Mouse (Mus musculus) liver, postnatal 0 days (tissue): ENCODE results near the gene Plcb2. TPM values are rescaled to one million over a fixed set of nuclear protein-coding genes. Genes with fewer than 3 reads are reported as not detected.

ENCODE experiments used
- ATAC-seq: fragments of 200-750 bp; cut with Nextera tagmentation; 2 replicates; pipeline ENCODE4 v1.8.0; 2017; ENCODE audit warnings: mild to moderate bottlenecking, moderate library complexity
- DNase-seq: peaks from one replicate; pipeline ENCODE4 v3.0.0-alpha.2; 2016
- H3K27ac ChIP-seq: fragments of 300-500 bp; sonication (generic); 2 replicates; pipeline ENCODE4 v1.5.1; 2014; ENCODE audit warnings: antibody characterized with exemption, moderate library complexity, mild to moderate bottlenecking, low read depth
- H3K27me3 ChIP-seq: fragments of 300-500 bp; sonication (generic); 2 replicates; pipeline ENCODE4 v1.6.1; 2014; ENCODE audit warnings: low read length, control low read depth, mixed read lengths; ENCODE audit not compliant: insufficient read depth
- H3K36me3 ChIP-seq: fragments of 300-500 bp; sonication (generic); replicated peaks from 2 replicates; pipeline ENCODE4 v1.6.1; 2014; ENCODE audit warnings: mild to moderate bottlenecking, control low read depth, low read length, moderate library complexity, mixed read lengths; ENCODE audit not compliant: insufficient read depth
- H3K4me1 ChIP-seq: fragments of 300-500 bp; sonication (generic); 2 replicates; pipeline ENCODE4 v1.6.1; 2014; ENCODE audit warnings: antibody characterized with exemption, mild to moderate bottlenecking, control low read depth; ENCODE audit not compliant: insufficient read depth
- H3K4me2 ChIP-seq: fragments of 300-500 bp; sonication (generic); 2 replicates; pipeline ENCODE4 v1.6.1; 2014; ENCODE audit warnings: low read depth, mild to moderate bottlenecking, low read length, moderate library complexity, mixed read lengths
- H3K4me3 ChIP-seq: fragments of 300-500 bp; sonication (generic); 2 replicates; pipeline ENCODE4 v1.5.1; 2014; ENCODE audit warnings: low read depth, low read length
- H3K9ac ChIP-seq: fragments of 300-500 bp; sonication (generic); replicated peaks from 2 replicates; pipeline ENCODE4 v1.6.1; 2014; ENCODE audit warnings: mild to moderate bottlenecking, moderate library complexity
- H3K9me3 ChIP-seq: fragments of 300-500 bp; sonication (generic); 2 replicates; pipeline ENCODE4 v1.6.1; 2016; ENCODE audit warnings: mild to moderate bottlenecking, control low read depth, low read length, mixed read lengths
- CTCF ChIP-seq: sonication (generic); IDR thresholded peaks from 2 replicates; pipeline ENCODE4 v1.5.1; 2016; ENCODE audit warnings: antibody characterized with exemption, low read depth
- EP300 ChIP-seq: IDR thresholded peaks from 2 replicates; pipeline ENCODE4 v1.6.1; 2016; ENCODE audit warnings: antibody characterized with exemption, low read depth, mild to moderate bottlenecking
- WGBS: fragments of 180-500 bp; shearing (Covaris S2); extraction: QIAGEN DNeasy Blood & Tissue Kit; methylation state at CpG from one replicate; pipeline ENCODE4 v1.1.7; 2014; ENCODE audit not compliant: insufficient replicate concordance; 5-methylcytosine and 5-hydroxymethylcytosine counted together
- polyA plus RNA-seq: library from polyadenylated mRNA; unstranded; fragments of >200 nt; fragmentation: Nextera tagmentation; extraction: Ambion mirVana; gene quantifications from 2 replicates; pipeline ENCODE4 v1.2.1, GENCODE M21; 2015

Plcb2 gene
- polyA plus RNA-seq, 1 experiment from 2014 or later = 1.9 TPM

- ATAC-seq = no peak
- Histone ChIP-seq H3K27me3 (no peaks in the 10 kb centered on the region), H3K27ac (no peak overlapping the region), H3K9me3 (no peaks in the 10 kb centered on the region), H3K36me3 (no peaks in the 10 kb centered on the region), H3K9ac (no peak overlapping the region), H3K4me2 (no peak overlapping the region), H3K4me3 (no peak overlapping the region), H3K4me1 (peaks cover 25% of the 10 kb centered on the region)
- WGBS = 52% methylated on average over 5 of the region's 5 CpGs
- TF ChIP-seq CTCF (no peak), EP300 (no peak)
- DNase-seq = no peak
These were observed 61.1 kb downstream of the Plcb2 start for GRCm38 (mm10) chr2:118667181-118667580.

DNA sequence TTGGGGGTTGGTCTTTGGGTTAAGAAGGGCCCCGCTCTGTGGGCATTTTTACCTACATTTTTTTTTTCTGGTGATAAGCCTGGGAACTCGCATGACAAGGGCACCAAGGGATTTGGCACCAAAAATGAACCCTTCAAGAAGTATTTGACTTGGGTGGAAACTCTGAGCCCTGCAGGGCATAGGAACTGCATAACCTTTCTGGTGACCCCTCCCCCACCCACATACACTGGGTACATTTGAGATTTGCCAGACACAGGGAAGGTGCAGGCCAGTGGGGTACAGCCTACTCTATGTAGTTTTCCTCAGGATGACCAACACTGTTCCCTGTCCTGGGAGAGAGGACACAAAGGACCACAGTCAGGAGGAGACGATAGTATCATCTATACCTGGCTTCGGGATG, 62.6 kb downstream of the Plcb2 start:
- peaks cover 33% of the 10 kb centered on the region for H3K4me1 ChIP-seq
- H3K27ac ChIP-seq = no peak overlapping the region
- H3K4me2 ChIP-seq = no peak overlapping the region
- no peak overlapping the region for H3K9ac ChIP-seq
- DNase-seq (no peak), ATAC-seq (no peak)
- no peak overlapping the region for H3K4me3 ChIP-seq
- no peaks in the 10 kb centered on the region for H3K9me3 ChIP-seq
- TF ChIP-seq EP300 = no peak
- TF ChIP-seq CTCF = no peak
- H3K27me3 ChIP-seq = no peaks in the 10 kb centered on the region
- 83% methylated on average over 4 of the region's 4 CpGs for WGBS
- no peaks in the 10 kb centered on the region for H3K36me3 ChIP-seq

GRCm38 (mm10) chr2:118664975-118665516, 63.2 kb downstream of the Plcb2 start:
- WGBS = 59% methylated on average over 3 of the region's 3 CpGs
- Histone ChIP-seq H3K36me3 (no peaks in the 10 kb centered on the region), H3K9ac (no peak overlapping the region), H3K27me3 (no peaks in the 10 kb centered on the region), H3K4me2 (no peak overlapping the region), H3K4me3 (no peak overlapping the region), H3K27ac (no peak overlapping the region), H3K9me3 (no peaks in the 10 kb centered on the region), H3K4me1 (peaks cover 33% of the 10 kb centered on the region)
- ATAC-seq (no peak), DNase-seq (no peak)
- no peak for TF ChIP-seq CTCF
- no peak for TF ChIP-seq EP300

DNA sequence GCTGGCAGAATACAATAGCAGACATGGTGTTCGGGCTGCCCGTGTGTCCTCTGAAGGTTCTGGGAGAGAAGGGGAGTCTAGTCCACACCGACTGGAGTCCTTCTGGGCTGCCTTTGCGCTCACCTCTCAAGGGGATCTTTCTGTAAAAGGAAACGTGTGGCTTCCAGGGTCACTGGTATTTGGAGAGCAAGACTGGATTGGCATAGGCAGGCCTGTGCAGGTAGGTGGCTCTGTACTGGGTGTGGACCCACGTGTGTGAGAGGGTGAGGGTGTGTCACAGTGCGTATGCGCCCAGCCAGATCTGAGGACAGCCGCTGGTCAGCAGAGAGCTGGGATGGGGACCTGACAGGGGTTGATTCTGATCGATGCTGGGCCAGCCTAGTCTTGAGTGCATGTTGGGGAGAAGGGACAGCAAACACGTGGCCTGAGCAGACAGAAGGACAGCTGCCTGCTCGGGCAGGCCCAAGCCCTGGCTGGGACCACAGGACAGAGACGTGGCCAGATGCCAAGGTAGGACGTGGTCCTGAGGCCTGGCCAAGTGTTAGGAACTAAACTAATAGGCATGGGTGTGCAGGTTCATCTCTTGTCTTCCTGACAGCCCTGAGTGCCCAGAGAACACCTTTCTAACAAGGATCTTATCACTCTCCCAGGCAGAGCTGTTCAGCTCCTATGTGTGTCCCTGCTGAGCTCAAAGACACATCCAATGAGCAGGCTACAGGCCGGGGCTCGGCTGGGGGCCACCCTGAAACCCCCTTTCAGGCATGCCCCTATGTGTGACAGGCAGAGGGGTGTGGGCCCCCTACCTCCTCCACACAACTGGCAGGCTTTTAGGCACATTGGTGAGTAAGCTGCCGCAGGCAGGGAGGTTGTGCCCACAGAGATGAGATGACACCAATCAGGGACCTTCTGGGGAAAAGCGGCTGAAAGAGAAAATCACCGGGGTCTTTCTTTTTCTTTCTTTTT, 64.2 kb downstream of the Plcb2 start:
- Histone ChIP-seq H3K9me3 (no peaks in the 10 kb centered on the region), H3K4me2 (peak overlapping the region; percentile 86), H3K27me3 (no peaks in the 10 kb centered on the region), H3K4me1 (peaks cover 36% of the 10 kb centered on the region), H3K36me3 (no peaks in the 10 kb centered on the region), H3K27ac (no peak overlapping the region), H3K4me3 (peak overlapping the region; percentile 53), H3K9ac (peak overlapping the region; percentile 35)
- DNase-seq (peak; percentile 29), ATAC-seq (no peak)
- 57% methylated on average over 19 of the region's 19 CpGs for WGBS
- TF ChIP-seq CTCF (no peak), EP300 (no peak)

GRCm38 (mm10) chr2:118662902-118663803, 65.1 kb downstream of the Plcb2 start, which contains the start of gene Pak6:
Gene Pak6, plus strand, starts transcription at chr2:118663303.
- Histone ChIP-seq H3K4me1 (peaks cover 43% of the 10 kb centered on the region), H3K36me3 (no peaks in the 10 kb centered on the region), H3K27ac (no peak within 1 kb of the TSS), H3K9ac (peak within 1 kb of the TSS; percentile 35), H3K4me3 (peak within 1 kb of the TSS; percentile 53), H3K27me3 (no peaks in the 10 kb centered on the region), H3K9me3 (no peaks in the 10 kb centered on the region), H3K4me2 (peak within 1 kb of the TSS; percentile 86)
- 4% methylated on average over 37 of the region's 37 CpGs for WGBS
- DNase-seq (peak; percentile 36), ATAC-seq (no peak)
- no peak for TF ChIP-seq CTCF
- no peak for TF ChIP-seq EP300

- H3K4me2 ChIP-seq = 0 out of 2 replicates have a peak overlapping the region, but pooled peaks have one; percentile 11
- peaks cover 52% of the 10 kb centered on the region for H3K4me1 ChIP-seq
These were observed 66.3 kb downstream of the Plcb2 start for GRCm38 (mm10) chr2:118661891-118662290.

More at GRCm38 (mm10) chr2:118661891-118662290, 66.3 kb downstream of the Plcb2 start:
- no peak for TF ChIP-seq CTCF
- H3K27me3 ChIP-seq = no peaks in the 10 kb centered on the region
- H3K36me3 ChIP-seq = no peaks in the 10 kb centered on the region
- 50% methylated on average over 9 of the region's 9 CpGs for WGBS
- DNase-seq = no peak
- H3K9ac ChIP-seq = no peak overlapping the region
- 0 out of 2 replicates have a peak overlapping the region, but pooled peaks have one; percentile 25 for H3K27ac ChIP-seq
- H3K9me3 ChIP-seq = no peaks in the 10 kb centered on the region
- H3K4me3 ChIP-seq = no peak overlapping the region
- ATAC-seq = no peak
